Mouse (Mus musculus): Measurements from ENCODE around the gene Ccdc57. TPM values are rescaled to one million over a fixed set of nuclear protein-coding genes. Genes with fewer than 3 reads are reported as not detected.

The Ccdc57 gene
- total and polyA plus RNA-seq, 2 experiments from 2014 or later = 6.2 to 7.8 TPM

DNA sequence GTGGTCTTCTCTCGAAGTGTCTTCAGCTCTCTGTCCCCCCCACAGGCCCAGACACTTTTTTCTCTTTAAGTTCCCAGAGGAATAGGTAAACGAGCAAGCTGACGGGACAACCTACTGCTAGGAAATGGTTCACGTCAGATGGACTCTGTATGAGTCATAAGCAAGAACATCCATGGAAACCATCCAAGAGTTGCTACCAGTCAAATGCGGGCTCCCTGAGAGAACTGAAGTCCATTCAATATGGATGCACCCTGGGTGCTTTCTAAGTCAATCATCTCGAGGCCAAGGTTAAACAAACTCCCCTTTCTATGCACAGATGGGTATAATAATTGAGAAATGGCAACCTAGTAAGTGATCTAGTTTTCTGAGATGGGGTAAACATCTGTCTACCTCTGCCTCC is 40.6 kb upstream of the Ccdc57 start:
- Histone ChIP-seq H3K36me3 (ENCODE audit: insufficient read depth, low read length) (peaks cover 75% of the 10 kb centered on the region), H3K9ac (replicated peaks; ENCODE audit: low read length, poor library complexity, severe bottlenecking) (no peak overlapping the region), H3K9me3 (ENCODE audit: low read length) (no peaks in the 10 kb centered on the region), H3K27me3 (ENCODE audit: insufficient read depth, low read length) (no peaks in the 10 kb centered on the region), H3K4me3 (ENCODE audit: low read depth, low read length) (no peak overlapping the region), H3K4me1 (ENCODE audit: insufficient read depth, low read length) (no peaks in the 10 kb centered on the region), H3K27ac (ENCODE audit: low read depth, low read length) (no peak overlapping the region), H3K4me2 (ENCODE audit: low read depth, low read length, poor library complexity, severe bottlenecking) (no peak overlapping the region)
- WGBS = 84% methylated on average over 6 of the region's 6 CpGs
- no peak for DNase-seq (ENCODE audit: low spot score)
- no peak for ATAC-seq (ENCODE audit: low FRiP score)
- TF ChIP-seq CTCF (IDR thresholded peaks at IDR 0.05) = no peak

DNA sequence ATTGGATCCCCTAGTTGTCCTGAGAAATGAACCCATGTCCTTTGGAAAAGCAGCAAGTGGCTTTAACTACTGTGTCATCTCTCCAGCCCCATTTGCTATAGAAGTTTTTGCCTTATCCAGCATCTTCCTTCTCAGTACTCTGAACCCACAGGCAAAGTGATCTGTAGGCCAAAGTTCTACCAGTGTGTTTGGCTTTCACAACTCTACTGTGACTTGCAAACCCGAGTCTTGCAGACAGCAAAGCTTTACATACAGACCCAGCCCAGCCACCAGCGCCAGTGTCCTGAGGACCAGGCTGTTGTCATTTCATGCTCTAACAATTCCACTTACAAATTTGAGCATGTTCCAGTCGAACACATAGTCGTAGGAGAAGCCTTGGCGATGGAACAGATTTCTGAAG is 38.6 kb upstream of the Ccdc57 start:
- H3K4me2 ChIP-seq (ENCODE audit: low read depth, low read length, poor library complexity, severe bottlenecking) = no peak overlapping the region
- DNase-seq (ENCODE audit: low spot score) (no peak), ATAC-seq (ENCODE audit: low FRiP score) (no peak)
- H3K4me3 ChIP-seq (ENCODE audit: low read depth, low read length) = no peak overlapping the region
- no peaks in the 10 kb centered on the region for H3K4me1 ChIP-seq (ENCODE audit: insufficient read depth, low read length)
- no peak overlapping the region for H3K27ac ChIP-seq (ENCODE audit: low read depth, low read length)
- peaks cover 90% of the 10 kb centered on the region for H3K36me3 ChIP-seq (ENCODE audit: insufficient read depth, low read length)
- no peak for TF ChIP-seq CTCF (IDR thresholded peaks at IDR 0.05)
- WGBS = 94% methylated on average over 5 of the region's 5 CpGs
- no peaks in the 10 kb centered on the region for H3K27me3 ChIP-seq (ENCODE audit: insufficient read depth, low read length)
- H3K9ac ChIP-seq (replicated peaks; ENCODE audit: low read length, poor library complexity, severe bottlenecking) = no peak overlapping the region
- no peaks in the 10 kb centered on the region for H3K9me3 ChIP-seq (ENCODE audit: low read length)

GRCm38 (mm10) chr11:120969742-120970141 is 37.1 kb upstream of the Ccdc57 start:
- Histone ChIP-seq H3K36me3 (ENCODE audit: insufficient read depth, low read length) (peaks cover 95% of the 10 kb centered on the region), H3K4me1 (ENCODE audit: insufficient read depth, low read length) (no peaks in the 10 kb centered on the region), H3K27ac (ENCODE audit: low read depth, low read length) (no peak overlapping the region), H3K4me3 (ENCODE audit: low read depth, low read length) (no peak overlapping the region), H3K4me2 (ENCODE audit: low read depth, low read length, poor library complexity, severe bottlenecking) (no peak overlapping the region), H3K9ac (replicated peaks; ENCODE audit: low read length, poor library complexity, severe bottlenecking) (no peak overlapping the region), H3K9me3 (ENCODE audit: low read length) (no peaks in the 10 kb centered on the region), H3K27me3 (ENCODE audit: insufficient read depth, low read length) (no peaks in the 10 kb centered on the region)
- WGBS = 96% methylated on average over 5 of the region's 5 CpGs
- DNase-seq (ENCODE audit: low spot score) = no peak
- no peak for ATAC-seq (ENCODE audit: low FRiP score)
- TF ChIP-seq CTCF (IDR thresholded peaks at IDR 0.05) = no peak

DNA sequence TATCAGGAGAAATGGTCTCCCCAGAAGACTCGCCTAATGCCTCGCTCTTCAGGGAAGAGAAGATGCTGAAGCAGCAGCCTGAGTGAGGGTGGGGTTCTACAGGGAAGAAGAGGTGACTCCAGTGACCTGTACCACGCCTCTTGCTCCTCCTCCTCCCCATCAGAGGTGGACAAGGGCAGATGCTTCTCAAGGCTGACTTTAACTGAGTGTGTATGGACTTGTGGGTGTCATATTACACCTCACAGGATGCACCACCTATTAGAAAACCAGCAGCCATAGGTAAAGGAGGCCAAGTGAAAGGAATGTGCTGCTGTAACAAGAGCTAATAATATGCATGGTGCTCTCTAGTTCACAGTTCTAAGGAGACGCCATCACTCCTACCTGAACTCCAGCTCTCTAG is 32.9 kb upstream of the Ccdc57 start:
- no peak overlapping the region for H3K27ac ChIP-seq (ENCODE audit: low read depth, low read length)
- no peaks in the 10 kb centered on the region for H3K27me3 ChIP-seq (ENCODE audit: insufficient read depth, low read length)
- no peak for TF ChIP-seq CTCF (IDR thresholded peaks at IDR 0.05)
- H3K4me2 ChIP-seq (ENCODE audit: low read depth, low read length, poor library complexity, severe bottlenecking) = no peak overlapping the region
- peaks cover 84% of the 10 kb centered on the region for H3K36me3 ChIP-seq (ENCODE audit: insufficient read depth, low read length)
- no peaks in the 10 kb centered on the region for H3K9me3 ChIP-seq (ENCODE audit: low read length)
- no peak for ATAC-seq (ENCODE audit: low FRiP score)
- no peak overlapping the region for H3K9ac ChIP-seq (replicated peaks; ENCODE audit: low read length, poor library complexity, severe bottlenecking)
- 80% methylated on average over 4 of the region's 4 CpGs for WGBS
- DNase-seq (ENCODE audit: low spot score) = no peak
- H3K4me3 ChIP-seq (ENCODE audit: low read depth, low read length) = no peak overlapping the region
- no peaks in the 10 kb centered on the region for H3K4me1 ChIP-seq (ENCODE audit: insufficient read depth, low read length)

GRCm38 (mm10) chr11:120964195-120965157 is 31.8 kb upstream of the Ccdc57 start:
- no peaks in the 10 kb centered on the region for H3K27me3 ChIP-seq (ENCODE audit: insufficient read depth, low read length)
- no peak overlapping the region for H3K27ac ChIP-seq (ENCODE audit: low read depth, low read length)
- H3K4me1 ChIP-seq (ENCODE audit: insufficient read depth, low read length) = no peaks in the 10 kb centered on the region
- H3K4me3 ChIP-seq (ENCODE audit: low read depth, low read length) = no peak overlapping the region
- WGBS = 63% methylated on average over 10 of the region's 10 CpGs
- DNase-seq (ENCODE audit: low spot score) (peak; percentile 25), ATAC-seq (ENCODE audit: low FRiP score) (no peak)
- no peak for TF ChIP-seq CTCF (IDR thresholded peaks at IDR 0.05)
- peaks cover 77% of the 10 kb centered on the region for H3K36me3 ChIP-seq (ENCODE audit: insufficient read depth, low read length)
- H3K4me2 ChIP-seq (ENCODE audit: low read depth, low read length, poor library complexity, severe bottlenecking) = no peak overlapping the region
- H3K9me3 ChIP-seq (ENCODE audit: low read length) = no peaks in the 10 kb centered on the region
- H3K9ac ChIP-seq (replicated peaks; ENCODE audit: low read length, poor library complexity, severe bottlenecking) = no peak overlapping the region

GRCm38 (mm10) chr11:120962909-120963308 is 30.2 kb upstream of the Ccdc57 start:
- H3K4me2 ChIP-seq (ENCODE audit: low read depth, low read length, poor library complexity, severe bottlenecking) = no peak overlapping the region
- TF ChIP-seq CTCF (IDR thresholded peaks at IDR 0.05) = no peak
- H3K9me3 ChIP-seq (ENCODE audit: low read length) = no peaks in the 10 kb centered on the region
- no peaks in the 10 kb centered on the region for H3K27me3 ChIP-seq (ENCODE audit: insufficient read depth, low read length)
- H3K4me3 ChIP-seq (ENCODE audit: low read depth, low read length) = no peak overlapping the region
- 86% methylated on average over 7 of the region's 7 CpGs for WGBS
- DNase-seq (ENCODE audit: low spot score) (no peak), ATAC-seq (ENCODE audit: low FRiP score) (no peak)
- H3K4me1 ChIP-seq (ENCODE audit: insufficient read depth, low read length) = no peaks in the 10 kb centered on the region
- no peak overlapping the region for H3K27ac ChIP-seq (ENCODE audit: low read depth, low read length)
- H3K9ac ChIP-seq (replicated peaks; ENCODE audit: low read length, poor library complexity, severe bottlenecking) = no peak overlapping the region
- H3K36me3 ChIP-seq (ENCODE audit: insufficient read depth, low read length) = peaks cover 70% of the 10 kb centered on the region

Data from midbrain, postnatal 0 days (tissue).